Mouse (Mus musculus) MN1 (cell line): Measurements from ENCODE around the gene Cacnb1.

Experiments used
- DNase-seq: peaks from one replicate; pipeline ENCODE4 v3.0.0-alpha.2; 2016; ENCODE audit warnings: low spot score

The Cacnb1 gene

DNA sequence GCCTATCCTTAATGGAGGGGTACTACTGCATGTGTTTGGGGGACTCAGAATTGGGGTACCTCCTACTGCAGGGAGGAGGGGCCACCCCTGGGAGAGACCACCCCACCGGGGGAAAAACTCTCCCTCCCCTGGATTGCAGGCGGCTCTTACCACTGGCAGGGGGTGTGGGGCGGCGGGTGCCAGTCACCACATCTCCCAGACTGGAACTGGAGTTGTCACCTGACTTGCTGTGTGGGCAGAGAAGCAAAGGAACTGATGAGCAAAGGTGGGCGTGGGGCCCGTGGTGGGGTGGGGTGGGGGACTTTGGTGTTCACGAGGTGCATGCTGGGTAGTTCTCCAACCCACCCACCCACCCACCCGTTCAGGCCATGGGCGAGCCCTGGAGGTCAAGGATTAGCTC lies 11.1 kb downstream of the Cacnb1 start:
- DNase-seq: no peak

DNA sequence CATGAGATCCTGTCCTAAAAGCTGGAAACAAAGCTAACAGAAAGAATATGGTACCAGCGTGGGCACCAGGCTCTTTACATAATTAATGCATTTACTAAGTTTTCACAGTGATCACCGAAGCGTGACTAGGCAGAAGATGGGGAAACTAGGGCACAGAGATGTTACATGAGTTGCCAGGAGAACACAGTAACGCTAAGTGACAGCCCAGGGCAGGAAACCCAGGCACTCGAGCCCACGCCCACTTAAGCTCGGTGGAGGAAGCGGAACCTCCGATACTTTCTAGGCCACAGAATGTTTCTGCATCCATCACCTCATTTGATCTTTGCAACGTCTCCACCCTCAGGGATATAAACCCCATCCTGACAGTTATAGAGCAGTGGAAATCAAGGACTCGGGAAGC lies 14.7 kb downstream of the Cacnb1 start:
- DNase-seq: no peak

DNA sequence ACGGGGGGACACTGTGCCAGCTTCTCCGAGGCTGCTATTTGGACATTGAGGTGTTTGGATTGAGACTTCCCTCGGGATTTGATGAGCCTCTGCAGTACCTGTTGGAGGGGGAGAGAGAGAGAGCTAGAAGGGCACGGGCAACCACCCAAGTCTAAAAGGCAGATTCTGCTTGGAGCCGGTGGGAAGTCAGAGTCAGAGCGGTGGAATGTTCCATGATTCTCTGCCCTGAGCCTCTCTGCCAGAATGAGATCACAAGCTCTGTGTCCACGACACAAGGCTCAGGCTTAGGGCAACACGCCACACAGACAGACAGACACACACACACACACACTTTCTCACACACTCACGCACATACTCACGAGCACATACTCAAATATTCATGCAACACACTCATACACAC lies 17.1 kb downstream of the Cacnb1 start:
- no peak for DNase-seq

DNA sequence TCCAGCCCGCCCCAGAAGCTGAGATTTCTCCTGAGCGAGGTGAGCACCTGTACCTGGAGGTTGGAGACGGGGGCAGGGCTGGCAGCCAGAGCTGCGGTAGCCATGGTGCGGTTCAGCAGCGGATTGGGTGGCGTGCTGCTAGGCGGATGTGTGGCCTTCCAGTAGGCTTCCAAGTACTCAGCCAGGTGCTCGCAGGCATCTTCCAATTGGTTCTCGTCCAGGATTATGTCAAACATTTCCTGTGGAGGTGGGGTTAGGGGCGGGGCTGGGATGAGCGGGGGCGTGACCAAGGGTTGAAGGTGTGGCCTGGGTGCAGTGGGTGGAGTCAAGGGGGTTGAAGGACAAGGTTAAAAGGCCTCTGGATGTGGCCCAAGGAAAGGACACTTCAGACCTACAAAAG lies 17.8 kb downstream of the Cacnb1 start:
- no peak for DNase-seq

DNA sequence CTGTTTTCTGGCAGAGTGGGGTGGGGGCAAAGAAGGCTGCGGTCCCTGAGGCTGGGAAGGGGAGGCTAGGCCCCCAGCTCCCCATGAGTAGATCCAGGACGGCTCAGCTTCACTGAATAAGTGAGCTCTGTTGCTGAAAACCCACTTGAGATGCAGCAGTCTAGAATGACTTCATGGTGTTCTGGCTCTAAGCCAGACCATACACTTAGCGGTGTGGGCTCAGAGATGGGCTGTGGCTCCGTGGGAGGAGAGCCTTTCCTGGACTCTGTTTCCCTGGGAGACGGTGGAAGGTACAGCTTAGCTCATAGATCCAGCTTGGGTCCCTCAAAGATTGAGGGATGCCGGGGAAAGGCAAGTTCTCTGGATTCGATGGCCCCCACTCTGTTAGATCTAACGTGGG lies 18.7 kb downstream of the Cacnb1 start:
- peak; percentile 55 for DNase-seq

DNA sequence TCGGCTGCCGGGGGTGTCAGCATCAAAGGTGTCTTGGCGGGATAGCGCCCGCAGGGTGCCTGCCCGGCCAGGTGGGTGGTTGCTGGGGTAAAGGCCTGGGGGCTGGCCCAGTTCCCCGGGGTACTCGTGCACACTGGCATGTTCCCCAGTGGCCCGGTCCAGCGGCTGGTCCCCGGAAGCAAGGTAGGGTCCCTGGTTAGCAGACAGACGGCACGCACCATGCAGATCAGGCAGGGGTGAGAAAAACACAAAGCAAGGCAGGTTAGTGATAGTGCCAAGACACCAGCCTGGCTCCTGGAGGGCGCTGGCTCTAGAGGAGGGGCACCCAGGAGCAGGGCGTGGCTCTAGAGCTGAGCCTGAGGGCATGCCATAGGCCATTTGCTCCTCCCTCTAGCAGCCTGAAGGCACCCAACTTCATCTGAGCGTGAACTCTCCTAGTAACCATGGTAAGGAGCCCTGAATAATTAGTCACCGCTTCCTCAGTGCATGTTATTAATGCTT lies 19.6 kb downstream of the Cacnb1 start:
- DNase-seq: peak; percentile 23

DNA sequence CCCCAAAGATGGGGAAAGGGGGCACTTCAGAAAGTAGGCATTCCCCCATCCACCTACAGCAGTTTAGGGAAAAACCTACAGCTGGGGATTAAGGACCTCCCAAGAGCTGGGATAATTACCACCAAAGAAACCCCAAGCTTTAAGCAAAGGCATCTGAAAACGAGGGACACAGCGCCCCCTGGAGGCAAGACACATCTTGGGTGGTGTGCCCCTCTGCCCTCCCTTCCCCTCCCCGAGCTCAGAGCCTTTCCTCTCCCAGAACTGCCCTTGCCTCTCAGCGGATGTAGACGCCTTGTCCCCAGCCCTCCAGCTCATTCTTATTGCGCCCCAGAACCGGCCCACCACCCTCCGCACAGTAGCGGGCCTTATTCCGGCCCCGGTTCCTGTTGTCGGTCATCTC lies 20.2 kb downstream of the Cacnb1 start:
- DNase-seq: peak; percentile 61

DNA sequence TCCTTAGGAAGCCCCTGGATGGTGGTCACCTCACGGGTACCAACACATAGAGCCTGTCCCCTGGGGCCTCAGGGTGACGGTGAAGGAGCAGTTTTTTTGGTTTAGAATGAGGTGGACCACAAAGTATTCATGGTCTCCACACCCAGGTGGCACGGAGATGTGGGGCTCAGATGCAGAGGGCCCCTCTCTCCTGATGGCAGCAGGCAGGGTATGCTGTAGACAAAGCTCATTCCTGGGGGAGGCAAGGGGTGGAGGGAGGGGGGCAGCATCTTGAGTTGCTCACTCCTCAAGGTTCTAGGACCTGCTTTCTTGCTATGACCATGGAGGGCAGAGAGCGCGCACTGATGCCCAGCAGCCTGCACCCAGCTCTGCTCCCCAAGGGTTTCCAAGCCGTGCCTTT lies 20.8 kb downstream of the Cacnb1 start:
- no peak for DNase-seq

DNA sequence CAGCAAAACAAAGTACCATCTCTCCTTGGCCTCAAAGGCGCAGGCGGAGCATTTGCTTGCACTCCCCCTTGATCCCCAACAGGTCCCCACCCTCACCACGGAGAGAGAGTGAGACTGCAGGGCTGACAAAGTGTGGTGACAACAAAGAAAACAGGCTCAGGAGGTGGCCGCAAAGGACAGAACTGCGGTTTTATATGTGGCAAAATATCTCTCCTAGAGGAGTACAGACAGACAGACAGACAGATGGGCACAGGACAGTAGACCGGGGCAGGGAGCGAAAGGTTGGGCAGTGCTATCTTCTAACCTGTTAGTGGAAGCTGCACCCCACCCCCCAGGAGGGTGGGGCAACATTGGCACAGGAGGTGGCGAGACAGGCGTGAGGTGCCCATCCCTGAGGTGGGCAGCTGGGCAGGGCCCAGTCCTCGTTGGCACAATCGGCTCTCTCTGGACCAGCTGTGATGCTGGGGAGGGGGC lies 21.4 kb downstream of the Cacnb1 start:
- no peak for DNase-seq

DNA sequence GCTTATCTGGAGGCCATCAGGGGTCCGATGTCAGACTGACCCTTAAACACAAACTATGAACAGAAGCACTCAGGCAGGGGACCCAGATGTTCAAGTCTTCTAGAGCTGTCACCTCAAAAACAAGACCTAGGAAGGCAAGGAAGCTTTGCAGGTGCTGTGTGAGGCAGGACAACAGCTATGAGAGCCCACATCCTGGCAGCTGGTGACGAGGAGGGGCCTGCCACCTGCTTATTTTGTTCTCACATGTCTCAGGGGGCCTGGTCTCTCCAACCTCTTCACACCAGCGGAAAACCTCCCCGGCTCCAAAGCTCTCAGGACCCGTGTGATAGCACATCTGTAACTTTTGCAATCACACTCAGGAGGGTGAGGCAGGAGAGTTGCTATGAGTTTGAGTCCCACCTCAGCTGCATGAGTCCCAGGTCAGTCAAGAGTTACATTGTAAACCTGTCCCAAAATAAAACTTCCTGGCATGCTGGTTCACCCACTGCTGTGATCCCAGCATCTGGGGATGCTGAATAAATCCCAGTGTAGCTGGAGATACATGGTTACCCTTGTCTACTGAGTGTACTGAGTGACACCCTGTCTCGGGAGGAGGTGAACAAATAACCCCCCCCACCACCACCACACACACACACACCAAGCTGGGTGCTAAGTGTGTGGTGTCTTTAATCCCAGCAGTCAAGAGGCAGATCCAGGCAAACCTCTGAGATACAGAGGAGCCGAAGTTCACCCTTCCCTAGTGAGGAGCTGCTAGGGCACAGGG lies 22.3 kb downstream of the Cacnb1 start:
- DNase-seq: no peak

DNA sequence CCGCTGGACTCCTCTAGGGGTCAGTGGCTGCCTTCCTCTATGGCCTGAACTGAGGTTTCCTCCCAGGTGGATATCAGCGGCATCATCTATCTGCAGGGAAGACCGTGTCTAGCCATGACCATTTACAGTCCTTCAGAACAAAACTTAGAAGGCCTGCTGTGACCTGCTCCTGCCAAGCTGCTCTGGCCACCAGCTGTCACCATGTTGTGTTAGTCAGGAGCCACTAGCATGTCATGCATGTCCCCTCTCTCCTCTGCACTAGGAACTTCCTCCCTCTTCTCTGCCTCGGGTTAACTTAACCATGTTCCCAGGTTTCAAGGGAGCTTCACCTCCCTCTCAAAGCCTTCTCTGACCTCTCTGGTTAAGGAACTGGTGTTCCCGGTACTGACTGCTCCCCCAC lies 23.1 kb downstream of the Cacnb1 start:
- no peak for DNase-seq

DNA sequence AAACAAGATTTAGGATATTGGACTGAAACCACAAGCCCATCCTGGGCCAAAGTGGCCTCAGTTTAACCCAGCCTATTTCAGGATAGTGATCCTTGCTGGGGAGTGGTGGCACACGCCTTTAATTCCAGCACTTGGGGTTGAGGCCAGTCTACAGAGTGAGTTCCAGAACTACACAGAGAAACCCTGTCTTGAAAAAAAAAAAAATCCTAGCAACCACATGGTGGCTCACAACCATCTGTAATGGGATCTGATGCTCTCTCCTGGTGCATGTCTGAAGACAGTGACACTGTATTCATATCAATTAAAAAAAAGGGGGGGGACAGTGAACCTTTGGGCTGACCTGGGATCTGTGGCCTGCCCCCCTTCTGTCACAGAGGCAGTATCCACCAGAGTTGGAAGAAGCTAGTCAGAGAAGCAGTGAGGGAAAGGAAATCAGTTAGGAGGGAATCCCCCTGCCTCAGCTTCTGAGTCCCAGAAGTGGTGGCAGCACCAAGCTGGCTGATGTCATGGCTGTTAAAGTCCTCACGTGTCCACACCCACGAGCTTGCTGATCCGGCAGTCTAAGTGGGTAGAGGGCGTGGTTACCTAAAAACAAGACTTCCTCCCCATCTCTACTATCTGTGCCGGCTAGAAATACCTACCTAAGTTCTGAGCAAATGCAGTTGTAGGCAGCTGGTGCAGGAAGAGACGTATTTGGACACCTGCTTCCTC lies 23.8 kb downstream of the Cacnb1 start:
- DNase-seq: no peak

DNA sequence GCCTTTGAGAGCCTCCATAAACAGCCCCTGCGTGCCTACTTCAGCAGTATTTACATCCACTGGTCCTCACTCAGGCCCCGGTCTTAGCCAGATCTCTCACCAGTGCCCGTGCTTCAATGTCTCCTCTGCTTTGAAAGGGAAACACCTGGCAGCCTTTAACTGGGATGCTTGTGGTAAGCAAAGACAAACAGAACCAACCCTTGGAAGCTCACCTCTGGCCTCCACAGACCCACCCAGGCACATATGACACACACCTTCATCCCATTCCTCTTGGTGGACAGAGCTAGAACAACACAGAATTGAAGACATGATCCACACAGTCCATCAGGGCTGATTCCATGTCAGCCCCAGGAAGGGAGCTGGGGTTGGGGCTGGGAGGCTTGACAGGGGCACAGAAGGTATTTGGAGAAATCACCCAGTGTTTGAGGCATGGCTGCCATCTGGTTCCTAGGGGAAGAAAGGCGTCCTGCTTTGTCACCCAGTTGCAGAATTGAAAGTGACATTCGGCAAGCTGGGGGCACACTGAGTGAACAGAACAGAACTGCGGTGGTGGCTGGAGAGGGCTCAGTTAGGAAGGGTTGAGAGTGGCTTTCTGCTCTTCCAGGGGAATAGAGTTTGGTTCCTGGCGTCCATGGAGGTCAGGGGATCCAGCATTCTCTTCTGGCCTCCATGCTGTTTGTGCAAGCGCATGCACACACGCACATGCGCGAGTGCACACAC lies 24.6 kb downstream of the Cacnb1 start:
- no peak for DNase-seq

DNA sequence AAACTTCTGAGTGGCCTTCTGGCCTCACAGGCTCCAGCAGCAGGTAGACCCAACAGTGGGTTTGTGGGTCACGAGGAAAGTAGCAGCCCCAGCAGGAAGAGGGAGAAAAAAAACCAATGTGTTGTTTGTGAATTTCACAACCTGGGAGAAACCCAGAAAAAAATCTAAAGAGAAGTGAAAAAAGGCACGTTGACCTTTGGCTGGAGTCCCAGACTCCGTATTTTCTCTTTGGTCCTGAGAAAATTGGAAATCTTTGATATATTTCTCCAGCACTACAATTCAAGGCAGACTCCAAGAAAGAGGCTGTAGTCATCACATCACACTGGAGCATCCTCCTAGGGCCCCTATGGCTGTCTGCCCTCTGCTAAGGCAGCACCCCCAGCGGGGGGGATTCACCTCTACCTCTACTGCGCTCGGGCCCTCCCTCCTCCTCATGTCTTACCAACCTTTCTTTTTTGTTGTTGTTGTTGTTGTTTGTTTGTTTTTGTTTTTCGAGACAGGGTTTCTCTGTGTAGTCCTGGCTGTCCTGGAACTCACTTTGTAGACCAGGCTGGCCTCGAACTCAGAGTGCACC lies 25.4 kb downstream of the Cacnb1 start:
- DNase-seq: no peak

DNA sequence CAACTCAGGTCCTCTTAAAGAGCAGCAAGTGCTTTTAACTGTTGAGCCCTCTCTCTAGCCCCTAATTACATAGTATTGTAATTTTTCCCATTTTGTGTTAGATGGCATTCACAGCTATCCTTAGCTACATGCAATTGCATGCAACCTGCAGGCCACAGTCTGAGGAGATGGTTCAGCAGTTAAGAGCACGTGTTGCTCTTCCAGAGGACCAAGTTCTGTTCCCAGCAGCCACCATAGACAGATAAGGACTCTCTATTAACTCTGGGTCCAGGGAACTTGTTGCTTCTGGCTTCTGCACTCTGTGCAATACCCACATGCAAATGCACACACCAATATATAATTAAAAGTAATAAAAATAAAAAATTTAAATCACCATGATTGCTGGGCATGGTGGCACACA lies 26.1 kb downstream of the Cacnb1 start:
- no peak for DNase-seq

DNA sequence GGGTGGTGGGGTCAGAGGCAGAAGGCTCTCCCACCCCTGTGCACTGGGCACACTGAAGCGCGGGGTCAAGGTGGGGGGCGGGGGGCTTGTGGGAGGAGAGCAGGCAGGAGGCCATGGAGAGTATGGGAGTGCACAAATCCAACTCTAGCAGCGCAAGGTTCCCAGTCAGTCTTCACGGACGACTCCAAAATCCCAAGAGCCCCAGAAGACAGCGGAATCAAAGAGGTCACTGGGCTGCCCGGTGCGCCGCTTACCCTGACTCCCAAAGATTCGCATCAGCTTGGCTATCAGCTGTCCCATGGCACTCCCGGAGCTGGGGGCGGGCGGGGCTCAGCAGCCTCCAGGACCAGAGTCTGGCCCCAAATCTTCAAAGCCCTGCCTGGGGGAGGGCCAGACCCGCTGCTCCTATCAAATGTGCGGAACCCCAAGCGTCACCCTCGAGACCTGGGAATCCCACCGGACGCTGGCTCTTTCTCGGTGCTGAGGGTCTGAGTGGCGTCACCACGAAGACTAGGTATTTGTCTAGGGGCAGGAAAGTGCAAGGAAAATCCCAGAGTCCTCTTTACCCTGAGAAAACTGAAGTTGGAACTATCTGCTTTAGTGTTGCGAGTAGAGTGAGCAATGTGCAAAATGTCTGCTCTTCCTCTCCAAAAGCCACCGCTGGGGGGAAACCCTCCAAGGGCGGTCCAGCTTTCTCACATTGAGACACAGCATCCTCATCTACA lies 27.1 kb downstream of the Cacnb1 start, which contains the start of gene Arl5c:
TSS of gene Arl5c (minus strand) at position 618 of the 725 bp plus-strand sequence.
- DNase-seq: no peak

DNA sequence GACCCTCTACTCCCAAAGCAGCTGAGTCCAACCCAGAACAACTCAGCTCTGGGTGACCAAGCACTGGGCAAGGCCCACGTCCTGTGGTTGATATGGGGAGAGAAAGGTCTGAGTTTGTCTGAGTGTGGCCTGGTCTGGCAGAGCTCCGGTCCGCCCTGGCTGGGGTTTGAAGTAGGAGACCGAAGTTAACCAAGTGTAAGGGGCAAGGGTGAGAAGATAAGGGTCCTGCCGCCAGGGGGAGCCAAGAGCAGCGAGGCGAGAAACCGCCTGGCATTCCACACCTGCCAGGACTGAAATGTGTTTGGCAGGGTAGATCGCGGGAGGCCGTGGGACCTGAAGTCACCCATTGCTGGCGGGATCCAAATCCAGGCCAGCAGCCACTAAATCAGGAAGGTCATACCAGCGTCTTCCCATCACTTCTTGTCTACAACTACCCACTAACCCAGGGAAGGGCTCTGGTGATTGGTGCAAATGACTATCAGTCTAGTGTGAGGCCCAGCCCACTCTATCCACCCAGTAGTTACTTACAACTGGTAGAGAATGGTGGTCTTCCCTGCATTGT lies 28.2 kb downstream of the Cacnb1 start:
- DNase-seq: peak; percentile 65

DNA sequence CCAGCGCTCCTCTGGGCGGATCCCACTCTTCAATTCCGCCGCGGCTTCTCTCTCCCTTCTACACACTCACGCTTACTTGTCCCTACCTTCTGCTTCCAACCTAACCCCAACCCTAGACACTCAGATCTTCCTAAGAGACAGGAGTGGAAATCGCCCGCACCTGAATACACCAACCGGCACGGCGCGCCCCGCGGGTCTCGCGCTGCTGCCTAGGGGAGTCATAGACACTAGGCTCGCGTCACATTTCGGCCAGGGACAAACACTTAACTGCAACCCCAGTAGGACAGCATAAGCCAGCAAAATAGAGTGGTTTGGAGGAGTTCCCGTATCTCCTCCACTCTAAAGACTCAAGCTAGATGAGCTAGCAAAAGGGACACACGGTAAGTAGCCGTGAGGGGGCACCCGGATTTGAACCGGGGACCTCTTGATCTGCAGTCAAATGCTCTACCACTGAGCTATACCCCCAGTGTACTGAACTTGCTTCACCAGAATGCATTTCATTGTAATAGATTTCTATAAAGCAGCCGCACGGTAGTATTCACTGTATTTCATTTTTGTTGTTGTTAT lies 34.2 kb downstream of the Cacnb1 start:
- DNase-seq: peak; percentile 93

DNA sequence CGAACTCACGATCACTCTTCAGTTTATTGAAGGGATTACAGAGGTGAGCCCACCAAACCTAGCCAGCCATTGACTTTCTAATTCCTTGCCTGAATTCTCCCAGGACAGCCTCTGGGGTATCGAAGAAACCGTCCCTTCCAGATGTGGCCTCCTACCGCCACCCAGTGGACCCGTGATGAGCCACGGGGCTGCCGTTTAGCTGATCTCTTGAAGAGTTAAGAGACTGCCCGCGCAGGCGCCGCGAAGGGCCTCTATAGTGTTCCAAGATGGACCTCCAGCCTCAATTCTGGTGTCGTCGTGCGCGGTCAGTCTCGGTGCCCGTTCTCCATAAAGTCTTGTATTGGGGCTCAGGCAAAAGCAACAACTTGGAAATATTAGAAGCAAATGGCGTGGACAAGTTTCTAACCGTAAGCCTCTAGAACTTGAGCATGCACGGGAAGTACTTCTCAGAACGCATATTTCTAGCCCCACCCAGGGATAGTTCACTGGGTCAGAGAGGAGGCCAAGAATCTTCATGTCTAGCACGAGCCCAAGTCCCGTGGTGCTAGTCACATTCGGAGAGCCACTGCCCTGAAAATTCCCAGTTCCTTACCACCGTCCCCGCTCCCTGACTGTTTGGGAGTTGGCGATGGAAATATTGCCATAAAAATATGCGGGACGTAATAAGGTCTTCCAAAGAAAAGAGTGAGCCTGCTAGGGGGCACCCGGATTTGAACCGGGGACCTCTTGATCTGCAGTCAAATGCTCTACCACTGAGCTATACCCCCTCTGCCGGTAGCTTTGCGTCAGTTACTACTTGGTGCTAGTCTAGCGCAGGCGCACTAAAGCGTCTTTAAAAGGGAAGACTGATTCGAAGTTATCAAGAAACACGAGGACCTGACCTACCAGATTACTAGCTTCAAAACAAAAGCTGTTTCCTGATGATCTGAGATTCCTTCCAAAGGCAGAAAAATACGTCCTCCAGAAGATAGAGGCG lies 35.0 kb downstream of the Cacnb1 start:
- DNase-seq: peak; percentile 97
